Mouse (Mus musculus) adrenal gland, adult (tissue): ENCODE results near the gene Sohlh2.
"Not testable (repeated sequence)": the region's sequence is repeated elsewhere in the genome, so short reads cannot be mapped to it uniquely, and the experiment has no call there.

ENCODE experiments used
- DNase-seq, 2 experiments: peaks; one replicate each; pipeline ENCODE4 v3.0.0; 2022 to 2023; ENCODE audit warnings: low spot score in 1 of 2; ENCODE audit not compliant: inconsistent age in 2 of 2

The Sohlh2 gene

DNA sequence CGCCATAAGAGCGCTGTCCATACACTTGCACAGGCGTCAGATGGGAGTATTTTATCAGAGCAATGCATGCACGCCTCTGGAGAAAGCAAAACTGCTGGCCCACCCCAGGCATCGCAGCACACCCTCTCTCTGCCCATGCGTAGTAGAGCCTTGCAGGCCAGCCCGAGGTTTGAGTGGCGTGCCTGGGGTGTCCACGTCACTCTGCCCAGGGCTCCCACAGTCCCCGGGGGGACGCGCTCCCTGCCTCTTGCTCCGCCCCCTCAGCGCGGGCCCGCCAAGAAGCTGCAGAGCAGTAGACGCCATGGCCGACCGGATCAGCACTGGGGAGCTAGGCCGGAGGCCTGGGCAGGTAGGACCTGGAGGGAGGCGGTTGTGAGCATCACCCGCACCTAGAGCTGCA, at the start of gene Sohlh2:
TSS of gene Sohlh2 (plus strand) at position 263 of the 400 bp plus-strand sequence.
- no peak for DNase-seq

- DNase-seq = no peak
Measured at GRCm38 (mm10) chr3:55137039-55137438, 44.8 kb upstream of the Sohlh2 start, which contains the start of gene Ccdc169. Ccdc169 (plus strand) TSS chr3:55137339.

GRCm38 (mm10) chr3:55139837-55140236, 42.0 kb upstream of the Sohlh2 start:
- DNase-seq = no peak

GRCm38 (mm10) chr3:55141401-55141800, 40.4 kb upstream of the Sohlh2 start:
- no peak for DNase-seq

DNA sequence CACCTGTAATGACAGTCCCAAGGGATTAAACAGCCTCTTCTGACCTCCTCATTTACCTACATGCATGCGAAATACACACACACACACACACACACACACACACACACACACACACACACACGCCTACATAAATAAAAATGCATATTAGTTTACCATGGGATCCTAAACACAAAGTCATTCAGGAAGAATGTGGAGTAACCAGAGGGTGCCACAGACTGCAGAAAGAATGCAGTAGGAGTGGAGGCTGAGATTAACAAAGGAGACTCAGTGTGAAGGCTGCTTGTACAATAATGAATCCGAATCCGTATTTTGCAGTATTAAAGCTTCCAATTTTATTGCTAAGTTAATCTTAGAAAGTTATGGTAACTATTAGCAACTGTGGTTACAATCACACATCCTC, 36.9 kb upstream of the Sohlh2 start:
- DNase-seq = no peak

DNA sequence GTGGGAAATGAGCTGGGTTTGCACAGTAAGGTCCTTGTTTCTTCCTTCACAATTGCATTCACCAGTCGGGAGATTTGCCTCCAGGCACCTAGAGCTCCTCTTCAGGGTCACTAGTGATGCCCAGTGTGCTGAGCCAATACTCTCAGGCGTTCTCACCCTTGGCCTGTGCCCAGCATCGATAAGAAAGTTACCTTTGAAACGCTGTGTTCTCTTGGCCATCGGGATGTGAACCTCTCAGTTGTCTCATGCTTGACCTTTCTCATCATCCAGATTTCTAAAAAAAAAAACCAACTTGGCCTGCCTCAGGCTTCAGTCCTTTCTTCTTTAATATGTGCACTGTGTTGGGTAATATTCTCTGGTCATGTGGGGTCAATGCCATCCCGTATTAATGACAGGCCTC, 35.4 kb upstream of the Sohlh2 start:
- DNase-seq = peak; percentile 50 to 76

GRCm38 (mm10) chr3:55147156-55147555, 34.7 kb upstream of the Sohlh2 start:
- no peak for DNase-seq

DNA sequence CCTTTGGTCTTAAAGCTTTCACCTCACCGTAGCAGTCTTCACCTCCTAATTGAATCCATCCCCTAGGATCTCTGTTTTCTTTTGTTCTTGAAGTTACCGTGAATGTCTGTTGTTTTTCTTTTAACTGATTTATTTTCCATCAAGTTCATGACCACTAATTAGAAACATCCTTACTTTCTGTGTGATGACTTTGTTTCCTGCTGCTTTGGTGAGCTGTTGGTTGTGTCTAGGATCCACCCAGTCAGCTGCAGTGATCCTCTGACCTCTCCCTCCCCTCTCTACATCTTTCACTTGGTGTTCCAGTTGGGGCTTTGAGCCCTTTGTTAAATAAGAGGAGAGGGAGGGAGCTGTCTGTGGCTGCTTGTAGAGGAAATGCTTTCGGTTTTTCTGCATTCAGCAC, 33.7 kb upstream of the Sohlh2 start:
- no peak for DNase-seq

DNA sequence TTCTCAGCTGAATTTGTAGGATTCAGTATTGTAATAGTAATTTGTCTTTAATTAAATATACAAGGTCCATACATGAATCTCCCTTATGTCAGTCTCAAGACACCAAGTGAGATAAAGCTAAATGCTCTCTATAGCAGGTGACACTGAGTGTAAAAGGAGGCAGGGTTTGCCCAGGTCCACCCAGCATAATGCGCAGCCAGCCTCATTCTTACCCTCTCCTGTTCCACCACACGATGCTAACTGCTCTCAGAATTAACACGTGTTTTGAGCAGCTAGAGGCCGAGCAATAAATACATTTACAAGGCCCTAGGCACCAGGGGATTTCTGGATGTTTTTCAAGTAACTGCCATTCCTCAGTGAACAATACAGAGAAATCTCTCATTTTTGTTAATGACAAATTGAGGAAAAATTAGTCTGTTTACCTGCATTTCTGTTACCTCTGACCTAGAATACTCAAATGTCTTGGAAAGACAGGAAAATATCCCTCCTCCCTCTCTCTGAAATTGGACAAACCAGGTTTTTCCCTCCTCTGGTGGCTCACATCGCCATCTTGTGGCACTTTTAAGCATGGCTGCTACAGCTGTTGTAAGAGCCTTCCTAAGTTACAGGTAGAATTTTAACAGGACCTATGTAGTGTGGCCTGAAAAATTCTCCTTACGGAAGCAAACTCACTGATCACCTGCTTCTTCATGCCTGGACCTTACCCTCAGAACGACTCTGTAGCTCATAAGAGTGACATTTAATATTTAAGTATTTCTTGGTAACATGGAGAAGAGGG, 30.0 kb upstream of the Sohlh2 start:
- peak; percentile 37 to 81 for DNase-seq

GRCm38 (mm10) chr3:55152673-55153334, 29.0 kb upstream of the Sohlh2 start:
- DNase-seq = peak in 1 of 2 experiments; percentile 39

- no peak for DNase-seq
Measured at GRCm38 (mm10) chr3:55154163-55154562, 27.7 kb upstream of the Sohlh2 start.

GRCm38 (mm10) chr3:55157413-55157812, 24.4 kb upstream of the Sohlh2 start:
- DNase-seq = no peak

GRCm38 (mm10) chr3:55161144-55161543, 20.7 kb upstream of the Sohlh2 start:
- no peak for DNase-seq

GRCm38 (mm10) chr3:55163510-55163909, 18.3 kb upstream of the Sohlh2 start:
- DNase-seq = no peak

- no peak for DNase-seq
Measured at GRCm38 (mm10) chr3:55172478-55172877, 9.3 kb upstream of the Sohlh2 start.

GRCm38 (mm10) chr3:55177271-55177670, 4.6 kb upstream of the Sohlh2 start:
- no peak for DNase-seq

GRCm38 (mm10) chr3:55191668-55192067, 9.8 kb downstream of the Sohlh2 start:
- DNase-seq = no peak

DNA sequence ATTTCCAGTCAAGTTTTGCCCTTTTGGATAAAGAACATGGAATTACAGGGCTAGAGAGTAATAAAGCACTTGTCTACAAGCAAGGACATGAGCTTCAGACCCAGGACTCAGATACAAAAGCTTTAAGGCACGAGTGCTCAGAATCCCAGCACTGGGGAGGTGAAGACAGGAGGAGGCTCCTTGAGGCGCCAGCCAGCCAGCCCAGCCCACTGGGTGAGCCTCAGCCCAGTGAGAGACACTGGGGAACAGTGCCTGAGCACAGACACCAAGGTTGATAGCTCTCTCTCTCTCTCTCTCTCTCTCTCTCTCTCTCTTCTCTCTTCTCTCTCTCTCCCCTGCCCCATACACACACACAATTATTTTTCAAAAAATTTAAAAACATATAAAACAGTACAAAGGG, 11.5 kb downstream of the Sohlh2 start:
- no peak for DNase-seq

- no peak for DNase-seq
Measured at GRCm38 (mm10) chr3:55194792-55195191, 13.0 kb downstream of the Sohlh2 start.

- DNase-seq = peak in 1 of 2 experiments; percentile 77
Measured at GRCm38 (mm10) chr3:55195581-55196327, 13.9 kb downstream of the Sohlh2 start.

GRCm38 (mm10) chr3:55196328-55196710, 14.5 kb downstream of the Sohlh2 start:
- no peak for DNase-seq

- not testable (repeated sequence) for DNase-seq
Measured at GRCm38 (mm10) chr3:55203621-55204020, 21.8 kb downstream of the Sohlh2 start.
